Mouse (Mus musculus) embryonic facial prominence, embryonic 13.5 days (tissue): ENCODE data around the gene Syde2. TPM values are rescaled to one million over a fixed set of nuclear protein-coding genes. Genes with fewer than 3 reads are reported as not detected.
"Not testable (repeated sequence)": the region's sequence is repeated elsewhere in the genome, so short reads cannot be mapped to it uniquely, and the experiment has no call there.

Experiments
- ATAC-seq: fragments of 200-750 bp; cut with Nextera tagmentation; 2 replicates; pipeline ENCODE4 v1.8.0; 2017; ENCODE audit warnings: low read depth; ENCODE audit not compliant: insufficient number of reproducible peaks, insufficient read depth, low FRiP score, low TSS enrichment
- H3K27ac ChIP-seq: fragments of 300-500 bp; sonication (generic); 2 replicates; pipeline ENCODE4 v1.5.1; 2015; ENCODE audit warnings: moderate library complexity, mild to moderate bottlenecking, inconsistent platforms
- H3K27me3 ChIP-seq: fragments of 300-500 bp; sonication (generic); 2 replicates; pipeline ENCODE4 v1.6.1; 2015; ENCODE audit warnings: mild to moderate bottlenecking, inconsistent platforms
- H3K36me3 ChIP-seq: fragments of 300-500 bp; sonication (generic); 2 replicates; pipeline ENCODE4 v1.6.1; 2015; ENCODE audit warnings: mild to moderate bottlenecking, inconsistent platforms
- H3K4me1 ChIP-seq: fragments of 300-500 bp; sonication (generic); 2 replicates; pipeline ENCODE4 v1.6.1; 2015; ENCODE audit warnings: inconsistent platforms
- H3K4me2 ChIP-seq: fragments of 300-500 bp; sonication (generic); 2 replicates; pipeline ENCODE4 v1.6.1; 2015; ENCODE audit warnings: moderate library complexity, mild to moderate bottlenecking, inconsistent platforms
- H3K4me3 ChIP-seq: fragments of 300-500 bp; sonication (generic); 2 replicates; pipeline ENCODE4 v1.5.1; 2015; ENCODE audit warnings: mild to moderate bottlenecking, inconsistent platforms
- H3K9ac ChIP-seq: fragments of 300-500 bp; sonication (generic); 2 replicates; pipeline ENCODE4 v1.6.1; 2015; ENCODE audit warnings: mild to moderate bottlenecking, inconsistent platforms
- H3K9me3 ChIP-seq: fragments of 300-500 bp; sonication (generic); 2 replicates; pipeline ENCODE4 v1.6.1; 2016; ENCODE audit warnings: inconsistent platforms
- WGBS: fragments of 180-500 bp; shearing (Covaris S2); methylation state at CpG from one replicate; pipeline ENCODE4 v1.1.7; 2015; ENCODE audit warnings: mixed read lengths; 5-methylcytosine and 5-hydroxymethylcytosine counted together
- polyA plus RNA-seq: library from polyadenylated mRNA; unstranded; fragments of >200 nt; fragmentation: Nextera tagmentation; extraction: Ambion mirVana; gene quantifications from 2 replicates; pipeline ENCODE4 v1.2.1, GENCODE M21; 2015

The Syde2 gene
- polyA plus RNA-seq, 1 experiment from 2014 or later: 1.8 TPM

GRCm38 (mm10) chr3:145950815-145951130 is 36.9 kb upstream of the Syde2 start:
- Histone ChIP-seq H3K9ac (no peak overlapping the region), H3K27ac (no peak overlapping the region), H3K4me1 (peaks cover 18% of the 10 kb centered on the region), H3K9me3 (no peaks in the 10 kb centered on the region), H3K4me3 (no peak overlapping the region), H3K4me2 (peak overlapping the region; percentile 49; the same call in 1 of the 2 replicates), H3K36me3 (no peaks in the 10 kb centered on the region), H3K27me3 (peaks cover 7% of the 10 kb centered on the region; the same call in 1 of the 2 replicates)
- 42% methylated on average over 5 of the region's 5 CpGs for WGBS
- no peak for ATAC-seq

- peaks cover 7% of the 10 kb centered on the region; the same call in 1 of the 2 replicates for H3K27me3 ChIP-seq
Measured at GRCm38 (mm10) chr3:145951287-145952165, 36.1 kb upstream of the Syde2 start.

GRCm38 (mm10) chr3:145952945-145953344 is 34.7 kb upstream of the Syde2 start:
- Histone ChIP-seq H3K27me3 (peaks cover 7% of the 10 kb centered on the region; the same call in 1 of the 2 replicates), H3K9ac (no peak overlapping the region), H3K36me3 (no peaks in the 10 kb centered on the region), H3K4me1 (peaks cover 6% of the 10 kb centered on the region), H3K4me3 (no peak overlapping the region), H3K27ac (no peak overlapping the region), H3K9me3 (no peaks in the 10 kb centered on the region), H3K4me2 (no peak overlapping the region)
- WGBS: 83% methylated on average over 7 of the region's 7 CpGs
- no peak for ATAC-seq

More at GRCm38 (mm10) chr3:145951287-145952165, 36.1 kb upstream of the Syde2 start:
- no peak overlapping the region for H3K4me2 ChIP-seq
- no peak for ATAC-seq
- 70% methylated on average over 17 of the region's 17 CpGs for WGBS
- H3K36me3 ChIP-seq: no peaks in the 10 kb centered on the region
- no peaks in the 10 kb centered on the region for H3K9me3 ChIP-seq
- H3K4me3 ChIP-seq: no peak overlapping the region
- H3K9ac ChIP-seq: no peak overlapping the region
- no peak overlapping the region for H3K27ac ChIP-seq
- H3K4me1 ChIP-seq: peaks cover 11% of the 10 kb centered on the region

DNA sequence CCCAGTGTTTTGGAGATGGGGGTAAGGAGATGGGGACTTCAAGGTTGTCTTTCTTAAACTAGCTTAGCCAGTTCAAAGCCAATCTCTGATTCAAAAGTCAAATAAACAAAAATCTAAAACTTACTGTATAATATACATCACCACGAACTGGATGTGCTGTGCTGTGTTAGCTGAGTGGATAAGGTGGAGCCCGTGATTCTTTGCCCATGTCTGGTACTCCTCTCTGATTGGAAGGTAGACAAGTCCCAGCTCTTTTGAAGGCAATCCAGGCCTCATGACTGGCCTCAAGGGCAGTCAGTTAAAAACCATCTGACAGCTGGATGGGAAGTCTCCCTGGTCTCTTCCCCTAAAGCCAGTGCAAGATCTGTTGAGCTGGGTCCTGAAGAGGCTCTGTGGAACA is 34.3 kb upstream of the Syde2 start:
- Histone ChIP-seq H3K9me3 (0 out of 2 replicates have a peak, but pooled peaks cover under 1% of the 10 kb centered on the region), H3K4me1 (peaks cover 6% of the 10 kb centered on the region), H3K27ac (no peak overlapping the region), H3K36me3 (no peaks in the 10 kb centered on the region), H3K4me3 (no peak overlapping the region), H3K27me3 (peaks cover 7% of the 10 kb centered on the region; the same call in 1 of the 2 replicates), H3K9ac (no peak overlapping the region), H3K4me2 (no peak overlapping the region)
- no peak for ATAC-seq
- 82% methylated on average over 2 of the region's 2 CpGs for WGBS

DNA sequence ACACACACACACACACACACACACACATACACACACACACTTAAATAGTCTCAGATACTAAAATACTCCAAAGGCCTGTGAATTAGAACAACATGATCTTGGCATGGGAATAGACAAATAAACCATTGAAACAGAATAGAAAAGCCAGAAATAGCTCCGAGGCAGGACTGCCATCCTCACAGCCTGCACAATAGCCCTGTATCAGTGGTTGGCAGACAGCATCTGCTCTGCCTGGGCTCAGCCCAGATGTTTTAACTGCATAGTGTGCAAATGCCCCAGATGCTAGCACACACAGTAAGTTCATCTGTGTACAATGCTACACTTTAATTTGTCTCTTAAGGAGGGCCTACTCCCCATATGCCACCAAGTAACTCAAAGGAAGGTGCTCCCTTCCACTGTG is 27.8 kb upstream of the Syde2 start:
- no peak for ATAC-seq
- Histone ChIP-seq H3K36me3 (no peaks in the 10 kb centered on the region), H3K4me2 (no peak overlapping the region), H3K4me3 (no peak overlapping the region), H3K4me1 (peaks cover 25% of the 10 kb centered on the region), H3K27ac (no peak overlapping the region), H3K9ac (no peak overlapping the region), H3K9me3 (0 out of 2 replicates have a peak, but pooled peaks cover 3% of the 10 kb centered on the region), H3K27me3 (peaks cover 26% of the 10 kb centered on the region)
- WGBS: 44% methylated on average over 1 of the region's 1 CpGs

DNA sequence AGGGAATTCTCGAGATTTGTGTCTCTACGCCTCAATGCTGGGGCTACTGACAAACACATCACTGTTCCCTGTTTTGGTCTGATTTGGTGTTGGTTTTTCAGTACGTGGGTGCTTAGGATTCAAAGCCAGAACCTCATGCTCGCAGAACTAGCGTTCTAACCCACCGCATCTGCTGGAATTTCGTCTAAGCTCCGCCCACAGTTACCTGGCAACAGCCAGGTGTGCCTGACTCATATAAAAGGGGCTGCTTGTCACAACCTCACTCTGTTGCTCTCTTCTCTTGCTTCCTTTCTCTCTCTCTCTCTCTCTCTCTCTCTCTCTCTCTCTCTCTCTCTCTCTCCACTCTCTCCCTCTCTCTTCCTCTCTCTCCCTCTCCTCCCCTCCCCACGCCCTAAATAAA is 25.3 kb upstream of the Syde2 start:
- H3K4me1 ChIP-seq: peaks cover 30% of the 10 kb centered on the region
- no peak overlapping the region for H3K9ac ChIP-seq
- 22% methylated on average over 9 of the region's 9 CpGs for WGBS
- no peak overlapping the region for H3K4me2 ChIP-seq
- no peak overlapping the region for H3K27ac ChIP-seq
- no peaks in the 10 kb centered on the region for H3K36me3 ChIP-seq
- 0 out of 2 replicates have a peak, but pooled peaks cover 3% of the 10 kb centered on the region for H3K9me3 ChIP-seq
- H3K27me3 ChIP-seq: peaks cover 32% of the 10 kb centered on the region
- no peak for ATAC-seq
- H3K4me3 ChIP-seq: no peak overlapping the region

DNA sequence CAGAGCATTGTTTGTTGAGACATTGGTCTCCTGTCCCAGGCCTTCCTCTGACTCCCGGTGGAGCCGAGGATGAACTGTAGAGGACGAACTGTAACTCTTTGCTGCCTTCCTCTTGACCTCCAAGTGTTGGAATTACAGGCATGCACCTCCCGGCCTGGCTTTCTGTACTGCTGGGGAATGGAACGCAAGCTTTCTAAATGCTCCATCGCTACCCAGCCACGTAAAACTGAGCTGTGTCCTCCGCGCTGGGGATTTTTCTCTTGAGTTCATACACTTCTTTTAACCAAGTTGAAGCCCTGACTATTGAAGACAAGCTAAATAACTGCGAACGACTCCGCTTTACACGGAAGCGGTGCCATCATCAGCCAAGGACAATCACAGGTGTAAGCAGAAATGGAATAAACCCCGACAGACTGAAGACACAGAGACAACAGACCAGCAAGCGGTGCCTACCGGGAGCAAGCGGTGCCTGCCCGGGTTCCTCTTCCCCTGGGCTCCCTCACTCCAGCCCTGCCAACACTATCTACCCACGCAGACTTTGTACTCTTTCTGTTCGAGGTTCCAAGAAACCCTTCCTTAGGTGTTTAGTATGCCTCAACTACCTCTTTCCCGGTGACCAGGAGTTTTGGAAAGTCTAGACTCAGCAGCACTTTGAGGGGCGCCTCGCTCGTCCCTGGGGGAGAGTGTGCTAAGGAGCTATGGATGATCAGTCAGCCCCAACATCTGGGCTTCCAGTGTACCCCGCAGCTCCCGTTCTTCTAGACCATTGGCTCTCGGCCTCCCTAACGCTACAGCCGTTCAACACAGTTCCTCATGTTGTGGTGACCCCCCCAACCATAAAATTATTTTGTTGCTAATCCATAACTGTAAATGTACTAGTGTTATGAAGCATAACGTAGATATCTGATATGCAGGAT is 24.3 kb upstream of the Syde2 start:
- H3K9ac ChIP-seq: 0 out of 2 replicates have a peak overlapping the region, but pooled peaks have one; percentile 51
- peak overlapping the region; percentile 15; the same call in 1 of the 2 replicates for H3K4me3 ChIP-seq
- H3K9me3 ChIP-seq: 0 out of 2 replicates have a peak, but pooled peaks cover 3% of the 10 kb centered on the region
- WGBS: 13% methylated on average over 31 of the region's 31 CpGs
- no peaks in the 10 kb centered on the region for H3K36me3 ChIP-seq
- peaks cover 30% of the 10 kb centered on the region for H3K4me1 ChIP-seq
- peaks cover 32% of the 10 kb centered on the region for H3K27me3 ChIP-seq
- 0 out of 2 replicates have a peak overlapping the region, but pooled peaks have one; percentile 71 for H3K27ac ChIP-seq
- H3K4me2 ChIP-seq: peak overlapping the region; percentile 52
- ATAC-seq: no peak

DNA sequence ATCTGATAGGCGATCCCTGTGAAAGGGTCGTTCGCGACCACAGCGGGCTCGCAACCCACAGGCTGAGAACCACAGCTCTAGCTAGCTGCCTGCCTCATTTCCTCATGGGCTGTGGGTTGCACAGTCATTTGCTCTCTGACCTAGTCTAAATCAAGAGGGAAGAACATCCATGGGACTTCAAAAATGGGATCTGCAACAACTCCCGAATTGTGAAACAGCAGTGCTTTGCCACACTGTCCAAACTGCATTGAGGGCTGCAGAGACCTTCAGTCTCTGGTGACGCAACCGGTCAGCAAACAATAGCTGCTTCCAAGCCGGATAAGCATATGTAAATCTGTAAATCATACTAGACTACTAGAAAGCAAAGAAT is 23.7 kb upstream of the Syde2 start:
- Histone ChIP-seq H3K9ac (peak overlapping the region; percentile 51; the same call in 1 of the 2 replicates), H3K27ac (peak overlapping the region; percentile 71; the same call in 1 of the 2 replicates), H3K4me2 (peak overlapping the region; percentile 52), H3K36me3 (no peaks in the 10 kb centered on the region), H3K9me3 (no peaks in the 10 kb centered on the region), H3K27me3 (peaks cover 32% of the 10 kb centered on the region), H3K4me1 (peaks cover 31% of the 10 kb centered on the region), H3K4me3 (peak overlapping the region; percentile 15)
- 12% methylated on average over 10 of the region's 10 CpGs for WGBS
- no peak for ATAC-seq

GRCm38 (mm10) chr3:145964473-145964872 is 23.2 kb upstream of the Syde2 start:
- Histone ChIP-seq H3K27me3 (peaks cover 32% of the 10 kb centered on the region), H3K9me3 (no peaks in the 10 kb centered on the region), H3K36me3 (no peaks in the 10 kb centered on the region), H3K27ac (no peak overlapping the region; the same call in 1 of the 2 replicates), H3K4me1 (peaks cover 33% of the 10 kb centered on the region), H3K4me2 (peak overlapping the region; percentile 52), H3K9ac (no peak overlapping the region), H3K4me3 (peak overlapping the region; percentile 15; the same call in 1 of the 2 replicates)
- 7% methylated on average over 10 of the region's 10 CpGs for WGBS
- ATAC-seq: peak; percentile 82; the same call in 1 of the 2 replicates

DNA sequence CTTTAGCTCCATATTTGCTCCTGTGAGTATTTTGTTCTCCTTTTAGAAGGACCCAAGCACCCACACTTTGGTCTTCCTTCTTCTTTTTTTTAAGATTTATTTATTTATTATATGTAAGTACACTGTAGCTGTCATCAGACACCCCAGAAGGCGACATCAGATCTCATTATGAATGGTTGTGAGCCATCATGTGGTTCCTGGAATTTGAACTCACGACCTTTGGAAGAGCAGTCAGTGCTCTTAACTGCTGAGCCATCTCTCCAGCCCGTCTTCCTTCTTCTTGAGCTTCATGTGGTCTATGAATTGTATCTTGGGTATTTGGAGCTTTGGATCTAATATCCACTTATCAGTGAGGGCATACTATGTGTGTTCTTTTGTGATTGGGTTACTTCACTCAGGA is 22.1 kb upstream of the Syde2 start:
- not testable (repeated sequence) for H3K9ac ChIP-seq, H3K4me2 ChIP-seq, H3K4me3 ChIP-seq, ATAC-seq, H3K36me3 ChIP-seq, H3K9me3 ChIP-seq
- WGBS: 75% methylated on average over 3 of the region's 3 CpGs
- Histone ChIP-seq H3K27me3 (peaks cover 32% of the 10 kb centered on the region), H3K4me1 (peaks cover 33% of the 10 kb centered on the region), H3K27ac (0 out of 2 replicates have a peak overlapping the region, but pooled peaks have one; percentile 64)

DNA sequence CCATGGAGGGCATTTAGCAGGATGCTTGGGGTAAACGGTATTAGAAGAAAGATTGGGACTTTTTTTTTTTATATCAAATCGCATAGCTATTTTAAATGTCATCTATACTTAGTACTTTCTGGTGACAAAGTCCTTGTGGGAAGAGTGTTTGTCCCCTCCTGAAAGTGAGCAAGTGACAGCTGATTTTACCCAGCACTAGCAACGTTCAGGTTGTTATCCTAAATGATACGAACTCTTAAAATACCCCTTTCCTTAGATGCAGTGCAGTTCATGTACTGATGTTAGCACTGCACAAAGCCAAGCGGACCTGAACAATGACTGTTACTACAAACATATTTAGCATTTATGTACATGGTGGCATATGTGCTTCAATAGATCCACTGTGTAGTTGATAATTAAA is 20.9 kb upstream of the Syde2 start:
- Histone ChIP-seq H3K4me2 (no peak overlapping the region), H3K36me3 (no peaks in the 10 kb centered on the region), H3K9me3 (no peaks in the 10 kb centered on the region), H3K4me1 (peaks cover 38% of the 10 kb centered on the region), H3K27ac (no peak overlapping the region), H3K27me3 (peaks cover 28% of the 10 kb centered on the region), H3K4me3 (no peak overlapping the region), H3K9ac (no peak overlapping the region)
- WGBS: 91% methylated on average over 5 of the region's 5 CpGs
- no peak for ATAC-seq
